Mouse (Mus musculus): ENCODE results near the gene Slc16a2. TPM values are rescaled to one million over a fixed set of nuclear protein-coding genes. Genes with fewer than 3 reads are reported as not detected.

Gene Slc16a2
- polyA plus RNA-seq, 1 experiment, result 1.3 TPM

GRCm38 (mm10) chrX:103741215-103742056 is 80.3 kb downstream of the Slc16a2 start:
- no peak for DNase-seq (ENCODE audit: low read depth, low spot score)
- WGBS, result 36% methylated on average over 8 of the region's 13 CpGs

- 60% methylated on average over 7 of the region's 7 CpGs for WGBS
- no peak for DNase-seq (ENCODE audit: low read depth, low spot score)
These were observed 87.7 kb downstream of the Slc16a2 start for GRCm38 (mm10) chrX:103734041-103734625.

- WGBS, result 91% methylated on average over 4 of the region's 4 CpGs
- no peak for DNase-seq (ENCODE audit: low read depth, low spot score)
These were observed 88.7 kb downstream of the Slc16a2 start for GRCm38 (mm10) chrX:103733091-103733490.

- DNase-seq (ENCODE audit: low read depth, low spot score), result no peak
- 38% methylated on average over 4 of the region's 4 CpGs for WGBS
These were observed 89.6 kb downstream of the Slc16a2 start for GRCm38 (mm10) chrX:103732033-103732703.

GRCm38 (mm10) chrX:103722437-103722836 is 99.3 kb downstream of the Slc16a2 start:
- 57% methylated on average over 2 of the region's 2 CpGs for WGBS

DNA sequence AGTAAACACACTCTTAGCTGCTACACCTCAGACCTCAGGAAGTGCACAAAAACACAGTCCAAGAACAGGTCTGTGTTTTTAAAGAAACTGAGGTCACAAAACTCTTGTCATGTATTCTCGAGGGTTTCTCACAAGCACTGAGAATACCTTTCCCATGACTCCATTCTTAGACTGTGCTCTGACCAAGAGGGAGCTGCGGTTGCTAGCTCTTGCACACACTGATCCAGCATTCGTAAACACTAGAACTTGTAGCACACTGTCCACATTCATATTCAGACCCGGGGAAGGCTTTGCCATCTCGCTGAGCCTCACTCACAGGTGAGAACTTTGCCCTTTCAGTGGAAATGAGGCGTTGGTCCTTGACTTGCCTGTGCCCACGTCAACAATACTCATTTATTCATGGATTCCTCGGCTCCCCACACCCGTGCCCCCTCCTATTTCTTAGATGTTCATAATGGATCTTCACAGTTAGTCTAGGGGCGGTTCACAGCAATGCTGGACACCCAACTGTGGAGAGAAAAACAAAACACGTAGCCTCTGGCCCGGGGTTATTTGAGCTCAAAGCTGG is 102.1 kb downstream of the Slc16a2 start:
- DNase-seq (ENCODE audit: low read depth, low spot score), result no peak
- WGBS, result 42% methylated on average over 12 of the region's 12 CpGs

More at GRCm38 (mm10) chrX:103722437-103722836, 99.3 kb downstream of the Slc16a2 start:
- DNase-seq (ENCODE audit: low read depth, low spot score), result no peak

DNA sequence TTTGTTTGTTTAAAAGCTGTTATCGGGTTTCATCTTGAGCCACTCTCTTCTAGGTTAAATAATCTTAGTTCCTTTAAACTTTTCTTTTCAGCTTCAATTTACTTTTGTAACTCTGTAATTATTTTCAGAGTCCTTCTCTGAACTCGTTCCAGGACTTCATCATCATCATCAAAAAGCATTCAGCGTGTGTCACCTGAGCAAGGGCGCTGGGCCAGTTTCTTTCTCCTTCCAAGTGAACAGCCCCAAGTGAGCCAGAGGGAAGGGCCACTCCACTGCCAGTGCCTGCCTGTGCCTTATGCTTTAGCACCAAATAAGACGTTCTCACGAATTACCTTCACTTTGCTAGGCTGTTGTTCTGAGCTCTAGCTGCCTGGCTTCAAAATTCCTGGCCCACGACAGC is 108.9 kb downstream of the Slc16a2 start:
- 44% methylated on average over 7 of the region's 7 CpGs for WGBS
- no peak for DNase-seq (ENCODE audit: low read depth, low spot score)

DNA sequence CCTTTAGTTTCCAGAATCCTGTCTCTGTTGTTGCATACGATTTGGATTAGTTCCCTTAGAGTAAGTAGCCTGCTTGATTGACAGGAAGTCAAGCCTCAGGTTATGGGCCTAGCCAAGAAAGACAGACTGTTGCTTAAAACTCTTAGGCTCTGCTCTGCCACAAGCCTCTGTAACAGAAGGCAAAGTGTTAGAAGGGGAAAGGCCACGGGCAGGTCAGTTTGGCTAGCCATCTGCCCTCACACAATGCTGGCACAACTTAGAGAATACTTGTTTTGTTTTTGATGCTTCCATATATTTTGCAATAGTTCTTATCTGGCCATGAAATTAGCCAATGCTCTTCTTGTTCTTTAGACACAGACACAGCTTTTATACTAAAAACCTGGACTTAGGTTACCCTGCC is 112.1 kb downstream of the Slc16a2 start:
- WGBS, result 71% methylated on average over 2 of the region's 2 CpGs
- no peak for DNase-seq (ENCODE audit: low read depth, low spot score)

- no peak for DNase-seq (ENCODE audit: low read depth, low spot score)
- WGBS, result 75% methylated on average over 1 of the region's 1 CpGs
These were observed 113.2 kb downstream of the Slc16a2 start for GRCm38 (mm10) chrX:103708592-103708991.

DNA sequence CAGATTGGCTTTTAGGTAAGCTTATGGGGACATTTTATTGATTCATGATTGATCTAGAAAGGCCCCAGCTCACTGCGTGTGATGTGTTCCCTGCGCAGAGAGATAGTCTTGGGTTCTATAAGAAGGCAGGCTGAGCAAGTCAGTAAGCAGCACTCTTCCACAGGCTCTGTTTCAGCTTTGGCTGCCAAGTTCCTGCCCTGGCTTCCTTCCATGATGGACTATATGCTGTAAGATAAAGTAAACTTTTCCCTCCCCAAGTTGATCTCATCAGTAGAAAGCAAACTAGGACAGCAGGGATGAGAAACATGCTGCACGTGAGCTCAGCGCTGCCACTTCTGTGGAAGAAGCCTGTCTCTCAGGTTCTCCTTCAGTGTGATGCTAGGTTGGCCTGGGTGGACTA is 117.2 kb downstream of the Slc16a2 start:
- 89% methylated on average over 4 of the region's 4 CpGs for WGBS
- DNase-seq (ENCODE audit: low read depth, low spot score), result no peak

DNA sequence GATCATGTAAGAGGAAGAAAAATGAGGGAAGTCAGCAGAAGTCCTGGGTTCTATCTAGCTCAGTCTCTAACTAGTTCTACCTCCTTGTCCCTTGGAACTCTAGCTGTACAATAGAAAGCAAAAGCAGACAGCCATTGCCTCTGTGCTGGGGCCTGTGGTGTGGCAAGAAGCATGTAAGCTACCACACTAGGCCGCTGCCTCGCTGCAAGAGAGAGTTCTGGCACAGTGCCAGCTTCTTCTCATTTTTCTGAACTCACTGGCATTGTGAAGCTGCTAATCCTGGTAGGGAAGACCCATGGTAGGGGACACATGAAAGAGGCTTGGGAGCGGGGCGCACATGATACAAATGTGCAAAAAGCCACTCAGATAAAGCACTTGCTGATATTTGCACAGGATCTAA is 117.8 kb downstream of the Slc16a2 start:
- no peak for DNase-seq (ENCODE audit: low read depth, low spot score)
- 66% methylated on average over 4 of the region's 4 CpGs for WGBS

DNA sequence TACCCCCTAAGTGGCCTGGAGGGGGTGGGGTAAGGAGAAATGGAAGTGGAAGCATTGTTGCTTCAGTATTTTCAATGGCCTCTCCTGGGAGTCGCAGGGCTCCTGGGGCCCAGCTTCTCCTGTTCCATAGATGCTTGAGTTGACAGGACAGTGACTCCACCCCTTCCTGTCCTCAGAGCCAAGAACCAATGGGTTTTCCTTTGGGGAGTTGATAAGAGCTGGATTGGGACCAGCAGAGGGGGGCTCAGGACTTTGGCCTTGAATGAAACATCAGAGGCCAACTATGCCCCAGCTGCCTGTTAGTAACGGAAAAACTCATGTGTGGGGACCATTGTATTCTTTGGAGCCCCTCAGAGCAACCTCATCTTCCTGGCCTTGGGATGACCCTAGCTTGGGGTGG is 124.0 kb downstream of the Slc16a2 start:
- DNase-seq (ENCODE audit: low read depth, low spot score), result no peak
- WGBS, result 74% methylated on average over 2 of the region's 2 CpGs

DNA sequence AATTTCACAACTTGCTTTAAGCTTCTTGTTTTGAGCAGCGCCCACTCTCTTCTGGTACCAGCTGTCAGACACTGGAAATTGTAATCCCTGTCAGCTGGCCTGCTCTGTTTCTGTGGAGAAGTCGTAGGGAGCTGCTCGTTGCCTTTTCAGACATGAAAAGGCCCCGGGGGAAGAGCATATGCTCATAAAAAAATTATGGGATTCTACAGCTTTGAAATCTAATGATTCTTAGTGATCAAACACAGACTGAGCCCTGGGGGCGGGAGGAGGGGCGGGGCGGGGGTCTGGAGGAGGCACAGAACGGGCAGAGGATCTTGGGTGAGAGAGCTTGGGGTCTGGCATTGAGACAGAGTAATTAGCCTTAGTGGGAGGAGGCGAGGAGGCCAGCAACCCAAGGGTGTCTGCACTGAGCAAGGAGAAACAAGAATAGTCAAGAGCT is 125.7 kb downstream of the Slc16a2 start:
- DNase-seq (ENCODE audit: low read depth, low spot score), result no peak
- 15% methylated on average over 9 of the region's 9 CpGs for WGBS

- no peak for DNase-seq (ENCODE audit: low read depth, low spot score)
- WGBS, result 3% methylated on average over 40 of the region's 41 CpGs
These were observed 126.4 kb downstream of the Slc16a2 start for GRCm38 (mm10) chrX:103695165-103695996.

DNA sequence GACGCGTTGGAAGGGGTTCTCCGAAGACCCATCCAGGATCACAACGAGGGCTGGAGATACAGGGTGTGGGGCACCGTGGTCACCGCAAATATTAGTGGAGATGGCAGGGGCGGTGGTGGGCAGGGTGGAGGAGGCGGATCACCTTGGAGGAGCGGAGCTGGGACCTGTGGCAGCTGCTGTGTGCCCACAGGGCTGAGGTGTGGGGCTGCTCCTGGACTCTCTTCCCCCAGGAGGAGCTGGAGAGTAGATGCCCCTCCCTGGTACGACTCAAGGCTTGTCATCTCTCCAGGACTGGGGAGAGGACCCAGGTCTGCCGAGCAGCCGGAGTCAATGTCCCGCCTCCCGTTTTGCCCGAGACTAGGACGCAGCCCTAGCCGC is 127.0 kb downstream of the Slc16a2 start:
- 17% methylated on average over 17 of the region's 17 CpGs for WGBS

DNA sequence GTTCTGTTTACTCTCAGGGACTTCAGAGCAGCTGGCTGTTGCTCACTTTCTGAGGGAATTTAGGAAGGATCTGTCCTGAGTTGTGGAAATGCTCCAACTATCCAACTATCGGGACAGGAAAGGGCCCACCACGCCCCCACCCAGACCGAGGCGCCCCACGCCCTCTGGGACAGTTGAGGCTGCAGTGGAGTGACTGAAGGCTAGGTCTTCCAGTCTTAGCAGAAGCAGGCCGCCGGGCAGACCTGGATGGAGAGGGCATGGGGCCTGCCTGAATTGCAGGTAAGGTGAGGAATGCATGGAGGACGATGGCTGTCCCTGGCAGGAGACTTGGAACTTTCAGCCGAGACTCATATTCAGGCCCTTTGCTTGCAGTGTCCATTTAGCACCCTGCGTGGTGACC is 127.4 kb downstream of the Slc16a2 start:
- WGBS, result 52% methylated on average over 10 of the region's 10 CpGs
- DNase-seq (ENCODE audit: low read depth, low spot score), result no peak

More for the DNA sequence above, 127.0 kb downstream of the Slc16a2 start:
- no peak for DNase-seq (ENCODE audit: low read depth, low spot score)

- WGBS, result 86% methylated on average over 5 of the region's 5 CpGs
- DNase-seq (ENCODE audit: low read depth, low spot score), result no peak
These were observed 128.9 kb downstream of the Slc16a2 start for GRCm38 (mm10) chrX:103692916-103693315.

- WGBS, result 79% methylated on average over 2 of the region's 2 CpGs
- no peak for DNase-seq (ENCODE audit: low read depth, low spot score)
These were observed 133.2 kb downstream of the Slc16a2 start for GRCm38 (mm10) chrX:103688551-103688950.

DNA sequence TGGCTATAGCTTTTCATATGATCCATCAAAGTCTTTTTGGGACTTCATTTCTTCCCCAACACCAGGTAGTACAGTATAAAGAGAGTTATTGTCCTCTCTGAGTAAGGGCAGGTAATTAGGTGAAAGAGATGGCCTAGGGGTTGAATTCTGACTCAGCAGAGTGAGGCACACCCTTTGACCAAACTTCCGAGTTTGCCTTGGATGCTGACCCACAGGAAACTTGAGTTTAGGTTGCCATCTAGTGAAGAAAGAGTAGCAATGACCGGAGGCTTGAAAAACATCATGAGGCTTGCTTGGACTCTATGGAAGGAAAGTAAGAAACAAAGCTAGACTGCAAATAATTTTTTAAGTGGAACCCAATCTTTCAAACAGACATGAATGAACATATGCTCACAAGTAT is 147.1 kb downstream of the Slc16a2 start:
- no peak for DNase-seq (ENCODE audit: low read depth, low spot score)
- WGBS, result 9% methylated on average over 2 of the region's 2 CpGs

All from large intestine, adult 2 months (tissue).